Mouse (Mus musculus): ENCODE measurements around the gene Sirt5. TPM values are rescaled to one million over a fixed set of nuclear protein-coding genes. Genes with fewer than 3 reads are reported as not detected.

Gene Sirt5
- polyA plus RNA-seq, 1 experiment from 2014 or later = 32.1 TPM

DNA sequence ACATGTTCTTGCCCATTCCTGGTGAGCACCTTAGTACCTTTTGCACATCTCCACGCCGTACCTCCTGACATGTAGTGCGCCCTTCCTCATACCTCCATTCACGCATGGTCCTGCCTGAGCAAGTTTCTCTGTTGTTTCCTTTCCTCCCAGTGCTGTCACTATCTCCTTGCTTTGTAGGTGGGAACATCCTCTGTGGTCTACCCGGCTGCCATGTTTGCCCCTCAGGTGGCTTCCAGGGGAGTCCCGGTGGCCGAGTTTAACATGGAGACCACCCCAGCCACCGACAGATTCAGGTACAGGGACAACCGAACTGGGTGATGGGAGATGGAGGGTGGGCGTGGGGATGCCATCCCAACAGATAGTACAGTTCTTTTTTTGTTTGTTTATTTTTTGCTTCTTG lies 20.0 kb downstream of the Sirt5 start:
- H3K9me3 ChIP-seq = 0 out of 2 replicates have a peak, but pooled peaks cover 4% of the 10 kb centered on the region
- peaks cover 37% of the 10 kb centered on the region for H3K36me3 ChIP-seq (replicated peaks)
- DNase-seq (ENCODE audit: low spot score) = no peak
- no peaks in the 10 kb centered on the region for H3K27me3 ChIP-seq (replicated peaks; ENCODE audit: low read depth, poor library complexity, severe bottlenecking)
- no peak overlapping the region for H3K4me3 ChIP-seq
- 92% methylated on average over 10 of the region's 10 CpGs for WGBS
- no peak overlapping the region for H3K27ac ChIP-seq (replicated peaks)
- no peaks in the 10 kb centered on the region for H3K4me1 ChIP-seq

GRCm38 (mm10) chr13:43397700-43398296 lies 32.5 kb downstream of the Sirt5 start:
- Histone ChIP-seq H3K9me3 (peaks cover 8% of the 10 kb centered on the region; the same call in 1 of the 2 replicates), H3K27me3 (replicated peaks; ENCODE audit: low read depth, poor library complexity, severe bottlenecking) (no peaks in the 10 kb centered on the region), H3K36me3 (replicated peaks) (peaks cover 67% of the 10 kb centered on the region), H3K27ac (replicated peaks) (peak overlapping the region; percentile 99), H3K4me1 (peaks cover 10% of the 10 kb centered on the region), H3K4me3 (peak overlapping the region; percentile 88)
- no peak for DNase-seq (ENCODE audit: low spot score)
- WGBS = 47% methylated on average over 15 of the region's 17 CpGs

DNA sequence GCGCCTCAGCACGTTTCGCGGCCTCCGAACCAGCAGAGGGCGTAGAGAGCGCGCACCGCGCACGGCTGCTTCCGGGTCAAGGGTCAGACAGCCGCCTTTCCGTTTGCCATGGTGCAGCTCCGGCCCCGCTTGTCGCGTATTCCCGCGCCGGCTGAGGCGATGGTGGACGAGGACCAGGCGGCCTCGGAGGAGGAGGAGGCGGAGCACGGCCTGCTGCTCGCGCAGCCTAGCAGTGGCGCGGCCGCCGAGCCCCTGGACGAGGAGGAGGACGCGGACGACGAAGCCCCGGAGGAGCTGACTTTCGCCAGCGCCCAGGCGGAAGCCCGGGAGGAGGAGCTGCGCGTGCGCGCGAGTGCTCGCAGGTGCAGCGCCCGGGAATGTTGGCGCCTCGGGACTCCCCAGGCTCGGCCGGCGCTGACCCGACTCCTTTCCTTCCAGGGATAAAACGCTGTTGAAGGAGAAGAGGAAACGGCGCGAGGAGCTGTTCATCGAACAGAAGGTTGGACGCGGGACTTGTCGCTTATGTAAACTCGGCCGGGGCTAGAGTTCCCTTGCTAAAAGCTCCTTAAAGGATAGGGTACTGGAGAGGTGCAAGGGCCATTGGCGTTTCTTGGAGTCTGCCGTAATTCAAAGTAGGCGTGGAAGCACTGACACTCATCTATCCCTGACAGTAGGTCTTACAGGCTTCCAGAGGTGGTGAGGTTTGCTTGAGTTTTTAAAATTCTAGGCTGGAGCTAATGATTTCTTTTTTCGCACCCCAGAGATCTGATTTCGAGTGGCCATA lies 33.2 kb downstream of the Sirt5 start, which contains the start of gene Nol7:
Gene Nol7, plus strand, starts transcription at position 94 of the 784 bp plus-strand sequence.
- Histone ChIP-seq H3K27ac (replicated peaks) (peak within 1 kb of the TSS; percentile 99), H3K36me3 (replicated peaks) (peaks cover 74% of the 10 kb centered on the region), H3K27me3 (replicated peaks; ENCODE audit: low read depth, poor library complexity, severe bottlenecking) (no peaks in the 10 kb centered on the region), H3K4me1 (peaks cover 10% of the 10 kb centered on the region), H3K4me3 (peak within 1 kb of the TSS; percentile 88), H3K9me3 (peaks cover 8% of the 10 kb centered on the region; the same call in 1 of the 2 replicates)
- WGBS = 1% methylated on average over 72 of the region's 72 CpGs
- DNase-seq (ENCODE audit: low spot score) = peak; percentile 96

GRCm38 (mm10) chr13:43399576-43399975 lies 34.3 kb downstream of the Sirt5 start:
- Histone ChIP-seq H3K4me3 (peak overlapping the region; percentile 88), H3K9me3 (peaks cover 8% of the 10 kb centered on the region; the same call in 1 of the 2 replicates), H3K27ac (replicated peaks) (no peak overlapping the region), H3K4me1 (peaks cover 10% of the 10 kb centered on the region), H3K27me3 (replicated peaks; ENCODE audit: low read depth, poor library complexity, severe bottlenecking) (no peaks in the 10 kb centered on the region), H3K36me3 (replicated peaks) (peaks cover 76% of the 10 kb centered on the region)
- no peak for DNase-seq (ENCODE audit: low spot score)
- WGBS = 93% methylated on average over 5 of the region's 5 CpGs

- Histone ChIP-seq H3K27me3 (replicated peaks; ENCODE audit: low read depth, poor library complexity, severe bottlenecking) (no peaks in the 10 kb centered on the region), H3K36me3 (replicated peaks) (peaks cover 96% of the 10 kb centered on the region), H3K4me1 (no peaks in the 10 kb centered on the region), H3K9me3 (no peaks in the 10 kb centered on the region), H3K4me3 (no peak overlapping the region), H3K27ac (replicated peaks) (no peak overlapping the region)
- no peak for DNase-seq (ENCODE audit: low spot score)
- 87% methylated on average over 7 of the region's 7 CpGs for WGBS
Measured at GRCm38 (mm10) chr13:43412311-43412710, 47.0 kb downstream of the Sirt5 start.

DNA sequence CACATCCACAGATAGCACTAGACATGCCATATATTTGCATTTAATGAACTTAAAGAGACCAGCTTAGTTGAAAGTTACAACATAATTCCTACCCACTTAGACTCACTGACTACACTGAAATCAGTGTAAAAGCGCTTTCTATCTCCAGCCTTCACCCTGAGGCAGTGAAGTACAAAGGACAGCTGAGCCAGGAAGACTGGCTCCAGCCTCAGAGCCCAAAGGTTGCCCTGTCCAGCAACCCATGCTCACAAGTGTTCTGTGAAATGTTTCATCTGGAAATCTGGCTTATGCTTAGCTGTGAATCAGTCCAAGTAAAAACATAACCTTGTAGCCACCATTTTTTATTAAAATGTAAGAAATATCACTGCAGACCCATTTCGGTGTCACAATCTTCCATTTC lies 48.3 kb downstream of the Sirt5 start:
- Histone ChIP-seq H3K4me1 (no peaks in the 10 kb centered on the region), H3K4me3 (no peak overlapping the region), H3K27me3 (replicated peaks; ENCODE audit: low read depth, poor library complexity, severe bottlenecking) (no peaks in the 10 kb centered on the region), H3K27ac (replicated peaks) (no peak overlapping the region), H3K9me3 (no peaks in the 10 kb centered on the region), H3K36me3 (replicated peaks) (peaks cover 96% of the 10 kb centered on the region)
- WGBS = 90% methylated on average over 2 of the region's 2 CpGs
- no peak for DNase-seq (ENCODE audit: low spot score)

DNA sequence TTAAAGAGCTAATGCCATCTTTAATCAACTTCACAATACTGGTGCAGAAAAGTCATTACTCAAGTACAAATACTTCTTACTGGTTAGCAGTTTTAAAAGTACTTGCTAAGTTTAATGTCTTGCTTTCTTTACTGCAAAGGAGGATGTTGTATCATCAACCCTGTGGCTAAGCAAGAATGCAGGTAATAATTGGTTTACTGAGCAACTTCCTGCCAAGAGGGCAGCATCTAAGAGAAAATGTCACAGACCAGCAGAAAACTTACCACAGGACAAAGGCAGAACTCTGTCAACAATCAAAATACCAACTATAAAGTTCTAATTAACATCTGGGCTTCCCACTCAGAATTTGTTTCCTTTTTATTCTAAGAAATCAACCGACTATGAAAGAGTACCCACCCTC lies 50.0 kb downstream of the Sirt5 start:
- WGBS = 84% methylated on average over 1 of the region's 1 CpGs
- no peak overlapping the region for H3K27ac ChIP-seq (replicated peaks)
- peaks cover 97% of the 10 kb centered on the region for H3K36me3 ChIP-seq (replicated peaks)
- no peaks in the 10 kb centered on the region for H3K9me3 ChIP-seq
- H3K4me3 ChIP-seq = no peak overlapping the region
- H3K27me3 ChIP-seq (replicated peaks; ENCODE audit: low read depth, poor library complexity, severe bottlenecking) = no peaks in the 10 kb centered on the region
- no peak for DNase-seq (ENCODE audit: low spot score)
- H3K4me1 ChIP-seq = no peaks in the 10 kb centered on the region

DNA sequence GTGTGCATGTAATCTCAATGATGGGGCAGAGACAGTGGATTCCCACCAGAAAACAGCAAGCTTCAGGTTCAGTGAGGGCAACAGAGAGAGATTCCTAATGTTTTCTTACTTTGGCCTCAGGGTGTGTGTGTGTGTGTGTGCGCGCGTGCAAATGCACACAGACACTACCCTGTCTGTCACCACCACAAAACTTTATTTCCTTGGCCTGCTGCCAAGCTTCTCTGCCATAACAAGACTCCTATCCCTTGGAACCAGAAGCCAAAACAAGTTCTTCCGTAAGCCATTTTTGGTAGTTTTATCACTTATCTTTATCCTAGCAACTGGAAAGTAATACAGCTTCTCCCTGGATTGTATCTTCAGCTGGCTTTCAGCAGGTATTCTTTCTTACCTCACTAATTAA lies 63.1 kb downstream of the Sirt5 start:
- Histone ChIP-seq H3K27me3 (replicated peaks; ENCODE audit: low read depth, poor library complexity, severe bottlenecking) (no peaks in the 10 kb centered on the region), H3K4me3 (no peak overlapping the region), H3K36me3 (replicated peaks) (peaks cover 46% of the 10 kb centered on the region), H3K27ac (replicated peaks) (no peak overlapping the region), H3K4me1 (no peaks in the 10 kb centered on the region), H3K9me3 (no peaks in the 10 kb centered on the region)
- DNase-seq (ENCODE audit: low spot score) = no peak
- 98% methylated on average over 4 of the region's 4 CpGs for WGBS

GRCm38 (mm10) chr13:43433395-43433794 lies 68.1 kb downstream of the Sirt5 start:
- Histone ChIP-seq H3K36me3 (replicated peaks) (peaks cover 18% of the 10 kb centered on the region), H3K4me3 (no peak overlapping the region), H3K9me3 (peaks cover 4% of the 10 kb centered on the region; the same call in 1 of the 2 replicates), H3K27me3 (replicated peaks; ENCODE audit: low read depth, poor library complexity, severe bottlenecking) (no peaks in the 10 kb centered on the region), H3K27ac (replicated peaks) (no peak overlapping the region), H3K4me1 (no peaks in the 10 kb centered on the region)
- no peak for DNase-seq (ENCODE audit: low spot score)
- 91% methylated on average over 2 of the region's 2 CpGs for WGBS

DNA sequence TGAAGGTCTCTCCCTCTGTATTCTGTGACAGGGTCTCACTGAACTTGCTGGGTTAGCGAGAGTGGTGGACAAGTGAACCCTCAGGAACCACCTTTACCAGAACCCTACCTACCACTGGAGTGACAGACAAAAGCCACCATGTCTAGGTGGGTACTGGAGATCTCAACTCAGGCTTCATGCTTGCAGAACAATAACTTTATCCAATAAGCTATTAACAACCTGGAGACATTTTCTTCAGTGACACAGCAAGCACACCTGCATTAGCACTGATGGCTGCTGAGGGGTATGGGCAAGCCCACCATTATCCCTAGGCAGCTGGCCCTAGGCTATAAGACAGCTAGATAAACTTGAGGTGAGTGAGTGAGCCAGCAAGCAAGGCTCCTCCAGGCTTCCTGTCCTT lies 75.1 kb downstream of the Sirt5 start:
- no peak for DNase-seq (ENCODE audit: low spot score)
- Histone ChIP-seq H3K4me3 (no peak overlapping the region), H3K9me3 (peaks cover 4% of the 10 kb centered on the region; the same call in 1 of the 2 replicates), H3K4me1 (no peaks in the 10 kb centered on the region), H3K27me3 (replicated peaks; ENCODE audit: low read depth, poor library complexity, severe bottlenecking) (no peaks in the 10 kb centered on the region), H3K36me3 (replicated peaks) (no peaks in the 10 kb centered on the region; the same call in 1 of the 2 replicates), H3K27ac (replicated peaks) (no peak overlapping the region)
- WGBS = 91% methylated on average over 1 of the region's 1 CpGs

- H3K9me3 ChIP-seq = peaks cover 2% of the 10 kb centered on the region; the same call in 1 of the 2 replicates
- peaks cover 7% of the 10 kb centered on the region; the same call in 1 of the 2 replicates for H3K4me1 ChIP-seq
- no peaks in the 10 kb centered on the region for H3K27me3 ChIP-seq (replicated peaks; ENCODE audit: low read depth, poor library complexity, severe bottlenecking)
- WGBS = 90% methylated on average over 1 of the region's 1 CpGs
- DNase-seq (ENCODE audit: low spot score) = no peak
- no peaks in the 10 kb centered on the region; the same call in 1 of the 2 replicates for H3K36me3 ChIP-seq (replicated peaks)
- H3K27ac ChIP-seq (replicated peaks) = no peak overlapping the region
- no peak overlapping the region for H3K4me3 ChIP-seq
Measured at GRCm38 (mm10) chr13:43442551-43442950, 77.3 kb downstream of the Sirt5 start.

DNA sequence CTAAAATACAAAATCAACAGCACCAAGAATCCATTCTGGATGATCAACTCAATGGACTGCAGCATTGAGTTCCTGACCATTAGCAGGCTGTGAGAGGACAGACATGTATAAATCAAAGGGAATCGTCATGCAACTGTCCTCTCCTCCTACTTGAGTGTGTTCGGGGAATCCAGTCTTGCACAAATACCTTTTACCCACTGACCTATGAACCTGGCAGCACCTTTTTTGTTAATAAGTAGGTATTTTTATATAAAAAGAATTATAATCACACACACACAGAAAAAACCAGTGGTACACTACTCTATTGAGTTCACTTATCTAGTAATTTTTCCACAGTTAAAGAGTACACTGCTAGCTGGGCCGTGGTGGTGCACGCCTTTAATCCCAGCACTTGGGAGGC lies 78.4 kb downstream of the Sirt5 start:
- Histone ChIP-seq H3K27me3 (replicated peaks; ENCODE audit: low read depth, poor library complexity, severe bottlenecking) (no peaks in the 10 kb centered on the region), H3K9me3 (no peaks in the 10 kb centered on the region), H3K4me3 (no peak overlapping the region), H3K4me1 (peaks cover 7% of the 10 kb centered on the region; the same call in 1 of the 2 replicates), H3K27ac (replicated peaks) (no peak overlapping the region), H3K36me3 (replicated peaks) (no peaks in the 10 kb centered on the region)
- no peak for DNase-seq (ENCODE audit: low spot score)
- WGBS = 92% methylated on average over 4 of the region's 4 CpGs

DNA sequence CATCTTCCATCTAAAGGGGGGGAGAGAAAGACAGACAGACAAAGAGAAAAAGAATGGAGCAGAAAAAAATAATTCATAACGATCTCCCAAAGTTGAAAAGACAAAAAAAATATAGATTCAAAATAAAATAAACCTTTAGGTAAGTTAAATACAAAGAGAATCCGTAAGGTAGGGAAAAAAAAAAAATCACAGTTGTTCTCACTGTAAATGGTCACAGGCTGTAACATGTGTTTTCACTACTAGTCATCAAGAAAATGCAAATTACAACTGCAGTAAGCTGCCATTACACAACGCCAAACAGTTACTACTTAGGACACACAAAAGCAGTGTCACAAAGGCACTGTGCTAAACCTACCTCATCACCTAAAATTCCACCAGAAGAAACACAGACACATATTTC lies 79.4 kb downstream of the Sirt5 start:
- no peak for DNase-seq (ENCODE audit: low spot score)
- no peaks in the 10 kb centered on the region for H3K27me3 ChIP-seq (replicated peaks; ENCODE audit: low read depth, poor library complexity, severe bottlenecking)
- H3K36me3 ChIP-seq (replicated peaks) = no peaks in the 10 kb centered on the region
- no peak overlapping the region for H3K4me3 ChIP-seq
- H3K4me1 ChIP-seq = peaks cover 7% of the 10 kb centered on the region; the same call in 1 of the 2 replicates
- no peaks in the 10 kb centered on the region for H3K9me3 ChIP-seq
- no peak overlapping the region for H3K27ac ChIP-seq (replicated peaks)
- WGBS = 94% methylated on average over 3 of the region's 3 CpGs

Data from embryonic facial prominence, embryonic 10.5 days (tissue).